Mouse (Mus musculus) thymus, postnatal 14 days (tissue): ENCODE data around the gene Cep126.

Source experiments
- DNase-seq: peaks from one replicate; pipeline ENCODE4 v3.0.0; 2021

The Cep126 gene

GRCm38 (mm10) chr9:8134117-8134574 is at the start of gene Cep126:
Gene Cep126 (minus strand): TSS chr9:8134294.
- DNase-seq: peak; percentile 71

- DNase-seq: no peak
Observed at GRCm38 (mm10) chr9:8179554-8179953, 45.5 kb upstream of the Cep126 start.

- no peak for DNase-seq
Observed at GRCm38 (mm10) chr9:8177099-8177498, 43.0 kb upstream of the Cep126 start.

GRCm38 (mm10) chr9:8157011-8157410 is 22.9 kb upstream of the Cep126 start:
- DNase-seq: no peak

- no peak for DNase-seq
Observed at GRCm38 (mm10) chr9:8139501-8139900, 5.4 kb upstream of the Cep126 start.

- no peak for DNase-seq
Observed at GRCm38 (mm10) chr9:8133586-8134115, 443 bp downstream of the Cep126 start.

GRCm38 (mm10) chr9:8123495-8123894 is 10.6 kb downstream of the Cep126 start:
- DNase-seq: no peak

- no peak for DNase-seq
Observed at GRCm38 (mm10) chr9:8114516-8114915, 19.6 kb downstream of the Cep126 start.

- no peak for DNase-seq
Observed at GRCm38 (mm10) chr9:8103050-8103449, 31.0 kb downstream of the Cep126 start.

GRCm38 (mm10) chr9:8100962-8101361 is 33.1 kb downstream of the Cep126 start:
- DNase-seq: no peak

- no peak for DNase-seq
Observed at GRCm38 (mm10) chr9:8078882-8079281, 55.2 kb downstream of the Cep126 start.

- DNase-seq: peak; percentile 9
Observed at GRCm38 (mm10) chr9:8074345-8074744, 59.7 kb downstream of the Cep126 start.

GRCm38 (mm10) chr9:8073203-8073755 is 60.8 kb downstream of the Cep126 start:
- DNase-seq: no peak

GRCm38 (mm10) chr9:8059636-8060035 is 74.5 kb downstream of the Cep126 start:
- no peak for DNase-seq

- no peak for DNase-seq
Observed at GRCm38 (mm10) chr9:8054831-8055230, 79.3 kb downstream of the Cep126 start.

- DNase-seq: no peak
Observed at GRCm38 (mm10) chr9:8043044-8043387, 91.1 kb downstream of the Cep126 start.

- peak; percentile 97 for DNase-seq
Observed at GRCm38 (mm10) chr9:8042338-8043043, 91.6 kb downstream of the Cep126 start, which contains the start of gene Cfap300. Gene Cfap300 (minus strand): TSS chr9:8042823.

- DNase-seq: peak; percentile 15
Observed at GRCm38 (mm10) chr9:8035546-8035945, 98.5 kb downstream of the Cep126 start.

GRCm38 (mm10) chr9:8035091-8035490 is 99.0 kb downstream of the Cep126 start:
- DNase-seq: no peak

GRCm38 (mm10) chr9:8034143-8034542 is 100.0 kb downstream of the Cep126 start:
- DNase-seq: no peak

- DNase-seq: no peak
Observed at GRCm38 (mm10) chr9:8032847-8033246, 101.2 kb downstream of the Cep126 start.
